Mouse (Mus musculus) gastrocnemius, postnatal 25 days (tissue): ENCODE data around the gene Mcl1. TPM values are rescaled to one million over a fixed set of nuclear protein-coding genes. Genes with fewer than 3 reads are reported as not detected.
"Not testable (repeated sequence)": the region's sequence is repeated elsewhere in the genome, so short reads cannot be mapped to it uniquely, and the experiment has no call there.

Experiments
- DNase-seq: peaks from one replicate; pipeline ENCODE4 v3.0.0; 2022
- total RNA-seq, 2 experiments: library from RNA; stranded (reverse); gene quantifications; 1 replicate in 1 of 2; 2 replicates in 1 of 2; pipeline ENCODE4 v1.2.3; 2021

Gene Mcl1
- total RNA-seq, 2 experiments from 2014 or later: 111 to 133 TPM

- DNase-seq: peak; percentile 42
Measured at GRCm38 (mm10) chr3:95686492-95687167, 28.0 kb downstream of the Mcl1 start.

- no peak for DNase-seq
Measured at GRCm38 (mm10) chr3:95687168-95687523, 28.6 kb downstream of the Mcl1 start.

- peak; percentile 88 for DNase-seq
Measured at GRCm38 (mm10) chr3:95687524-95688421, 29.2 kb downstream of the Mcl1 start, which contains the start of gene Adamtsl4. Adamtsl4 (minus strand) TSS chr3:95687917.

- peak; percentile 67 for DNase-seq
Measured at GRCm38 (mm10) chr3:95689171-95689915, 30.8 kb downstream of the Mcl1 start.

GRCm38 (mm10) chr3:95689940-95690339 lies 31.4 kb downstream of the Mcl1 start:
- no peak for DNase-seq

DNA sequence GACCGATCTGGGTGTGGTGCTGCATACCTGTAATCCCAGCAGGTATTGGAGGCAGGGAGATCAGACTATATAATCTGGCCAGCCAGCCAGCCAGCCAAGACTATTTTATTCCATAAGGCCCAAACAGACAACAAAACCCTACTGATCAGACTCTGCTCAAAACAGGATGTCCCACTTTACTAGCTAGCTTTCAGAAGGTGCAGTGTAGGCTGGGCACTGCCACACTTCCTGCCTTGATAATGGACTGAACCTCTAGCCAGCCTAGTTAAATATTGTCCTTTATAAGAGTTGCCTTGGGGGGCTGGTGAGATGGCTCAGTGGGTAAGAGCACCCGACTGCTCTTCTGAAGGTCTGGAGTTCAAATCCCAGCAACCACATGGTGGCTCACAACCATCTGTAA lies 32.0 kb downstream of the Mcl1 start:
- not testable (repeated sequence) for DNase-seq

GRCm38 (mm10) chr3:95692677-95693076 lies 34.1 kb downstream of the Mcl1 start:
- peak; percentile 66 for DNase-seq

- no peak for DNase-seq
Measured at GRCm38 (mm10) chr3:95693821-95694807, 35.5 kb downstream of the Mcl1 start.

DNA sequence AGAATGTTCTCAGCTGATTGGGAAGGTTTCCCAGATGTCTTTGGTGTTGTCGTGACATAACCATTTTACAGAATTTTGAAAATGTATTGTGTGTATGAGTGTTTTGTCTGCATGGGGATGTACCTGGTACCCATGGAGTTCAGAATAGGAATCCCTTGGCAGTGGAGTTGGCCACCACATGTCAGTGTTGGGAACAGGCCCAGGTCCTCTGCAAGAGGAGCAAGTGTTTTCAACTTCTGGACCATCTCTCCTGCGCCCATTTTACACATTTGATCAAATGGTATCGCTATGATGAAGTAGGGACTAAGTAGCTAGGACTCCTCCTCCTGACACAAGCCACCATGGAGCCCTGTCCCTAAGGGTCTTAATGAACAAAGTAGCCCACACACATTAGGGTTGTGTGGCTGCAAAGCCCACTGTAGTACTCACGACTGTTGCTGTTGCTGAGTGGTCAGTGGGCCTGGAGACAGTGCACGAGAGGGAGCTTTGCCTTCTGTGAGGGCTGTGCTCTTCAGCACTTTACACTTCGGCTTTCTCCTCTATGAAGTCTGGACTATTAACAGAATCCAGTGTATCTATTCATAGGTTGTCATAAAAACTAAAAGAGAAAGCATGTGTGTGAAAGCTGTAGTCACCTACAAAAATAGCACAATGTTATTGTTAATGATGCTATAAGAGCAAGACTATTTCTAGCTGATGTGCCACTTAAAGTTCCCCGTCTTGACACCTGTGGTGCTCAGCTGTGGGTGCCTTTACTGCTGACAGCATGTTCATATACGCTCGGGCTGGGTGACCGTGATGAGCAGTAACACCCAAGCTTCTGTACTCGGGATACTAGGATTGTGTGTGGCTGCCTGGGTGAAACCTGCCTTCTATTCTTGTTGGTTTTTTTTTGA lies 36.5 kb downstream of the Mcl1 start:
- DNase-seq: no peak

DNA sequence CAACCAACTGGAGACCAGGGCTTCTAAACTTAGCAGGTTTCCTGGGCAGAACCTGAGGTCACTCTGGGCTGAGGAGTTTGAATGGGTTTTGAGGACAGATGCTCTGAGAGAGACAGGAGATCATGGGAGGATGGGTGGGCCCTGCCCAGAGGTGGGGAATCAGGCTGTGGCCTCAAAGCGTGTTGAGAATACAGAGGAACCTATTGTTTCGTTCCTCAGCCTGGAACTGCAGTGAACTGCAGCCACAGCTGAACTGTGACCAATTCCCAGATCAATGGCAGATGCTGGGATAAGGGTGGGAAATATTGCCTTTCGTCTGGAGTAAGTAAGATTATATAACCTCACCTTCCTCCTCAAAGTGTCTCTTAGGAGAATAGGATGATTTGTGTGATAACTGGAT lies 37.2 kb downstream of the Mcl1 start:
- DNase-seq: no peak

GRCm38 (mm10) chr3:95696360-95696759 lies 37.8 kb downstream of the Mcl1 start:
- no peak for DNase-seq

DNA sequence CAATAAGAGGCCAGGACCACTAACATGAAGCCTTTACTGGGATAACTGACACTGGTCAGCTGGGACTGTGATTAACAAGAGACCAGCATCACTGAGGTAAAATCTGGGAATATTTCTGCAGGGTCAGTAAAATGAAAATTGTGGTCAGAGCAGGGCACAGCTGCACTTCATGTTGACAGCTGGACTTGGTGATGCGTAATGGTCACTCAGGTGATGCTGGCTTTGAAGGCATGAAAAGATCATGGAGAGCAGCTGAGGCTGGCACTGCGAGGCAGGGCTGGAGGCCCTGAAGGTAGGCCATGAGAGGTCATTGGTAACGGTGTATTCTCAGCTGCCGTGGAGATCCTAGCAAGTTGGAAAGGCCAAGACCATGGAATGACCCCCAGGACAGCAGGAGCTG lies 39.7 kb downstream of the Mcl1 start:
- no peak for DNase-seq

DNA sequence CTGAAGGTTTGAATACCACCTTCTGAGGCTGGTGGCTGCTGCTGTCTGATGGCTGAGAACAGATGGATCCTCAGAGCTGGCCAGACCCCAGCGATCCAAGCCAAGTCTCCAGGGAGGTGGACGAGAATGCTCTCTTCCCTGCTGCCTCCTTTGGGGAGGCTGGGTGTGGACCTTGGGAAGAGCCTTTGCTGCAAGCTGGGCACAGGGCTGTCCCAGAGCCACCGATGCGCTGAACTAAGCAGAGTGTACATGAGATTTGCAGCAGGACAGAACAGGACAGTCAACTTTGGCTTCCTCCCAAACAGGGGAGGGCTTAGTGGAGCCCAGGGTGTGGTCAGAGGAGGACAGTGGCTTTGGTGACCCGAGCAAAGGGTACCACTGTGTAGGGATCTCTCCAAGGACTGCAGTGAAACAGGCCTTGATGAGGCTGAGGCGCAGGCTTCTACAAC lies 41.7 kb downstream of the Mcl1 start:
- DNase-seq: peak; percentile 63

DNA sequence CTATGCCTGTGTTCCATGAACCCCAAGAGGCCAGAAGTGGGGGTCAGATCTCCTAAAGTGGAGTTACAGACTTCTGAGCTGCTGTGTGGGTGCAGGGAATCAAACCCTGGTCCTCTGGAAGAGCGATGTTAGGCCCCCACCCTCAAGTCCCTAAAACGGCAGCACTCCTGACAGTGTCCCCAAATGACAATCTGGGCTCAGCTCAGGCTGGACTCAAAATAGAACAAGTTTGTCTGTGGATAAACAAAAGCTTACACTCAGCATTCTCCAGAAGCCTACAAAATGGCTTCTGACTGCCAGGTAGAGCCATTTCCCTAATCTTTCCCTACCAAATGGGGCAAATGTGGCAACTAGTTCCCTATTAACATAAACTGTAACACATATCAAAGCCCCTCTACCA lies 42.5 kb downstream of the Mcl1 start:
- DNase-seq: no peak

DNA sequence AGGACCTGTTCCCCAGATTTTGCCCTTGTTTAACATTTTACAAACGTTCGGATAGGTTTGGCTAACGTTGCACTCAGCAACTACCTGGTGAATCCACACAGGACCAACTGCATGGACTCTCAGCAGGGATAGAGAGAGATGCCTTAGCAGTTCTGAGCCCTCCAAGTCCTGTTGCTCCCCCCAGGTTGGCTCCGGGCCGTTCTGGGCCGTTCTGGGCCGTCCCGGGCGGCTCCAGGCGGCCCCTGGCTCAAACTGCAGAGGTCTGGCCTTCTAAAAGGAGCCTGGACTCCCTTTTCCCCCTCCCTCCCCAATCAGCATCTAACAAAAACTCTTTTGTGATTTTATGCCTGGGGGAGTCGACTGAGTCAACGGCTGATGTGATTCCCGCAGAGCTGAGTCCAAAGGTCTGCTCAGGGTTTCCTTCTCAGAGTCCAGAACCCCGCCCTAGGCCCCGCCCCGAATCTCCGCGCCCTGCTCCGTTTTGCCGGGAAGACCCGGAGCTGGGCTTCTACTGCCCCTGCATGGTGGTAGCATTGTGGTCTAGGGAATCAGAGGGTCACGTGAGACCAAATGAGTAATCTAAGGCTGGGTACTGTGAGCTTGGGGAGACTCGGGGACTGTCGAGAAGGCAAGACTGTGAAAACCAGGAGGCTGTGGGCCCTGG lies 43.4 kb downstream of the Mcl1 start:
- DNase-seq: peak; percentile 85

DNA sequence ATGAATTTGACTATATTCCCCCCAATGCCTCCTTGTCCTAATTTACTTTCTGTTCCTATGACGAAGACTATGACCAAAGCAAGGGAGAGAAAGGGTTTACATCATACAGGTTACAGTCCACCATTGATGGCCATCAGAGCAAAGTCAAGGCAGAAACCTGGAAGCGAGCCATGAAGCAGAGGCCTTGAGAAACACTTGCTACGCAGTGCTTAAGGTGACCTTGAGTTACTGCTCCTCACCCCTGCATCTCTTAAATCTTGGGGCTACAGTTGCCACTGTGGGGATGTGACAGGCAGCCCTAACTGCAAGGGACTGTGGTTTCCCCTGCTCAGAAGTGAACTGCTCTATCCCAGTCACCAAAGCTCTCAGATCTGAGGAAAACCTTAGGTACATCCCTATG lies 44.7 kb downstream of the Mcl1 start:
- no peak for DNase-seq

DNA sequence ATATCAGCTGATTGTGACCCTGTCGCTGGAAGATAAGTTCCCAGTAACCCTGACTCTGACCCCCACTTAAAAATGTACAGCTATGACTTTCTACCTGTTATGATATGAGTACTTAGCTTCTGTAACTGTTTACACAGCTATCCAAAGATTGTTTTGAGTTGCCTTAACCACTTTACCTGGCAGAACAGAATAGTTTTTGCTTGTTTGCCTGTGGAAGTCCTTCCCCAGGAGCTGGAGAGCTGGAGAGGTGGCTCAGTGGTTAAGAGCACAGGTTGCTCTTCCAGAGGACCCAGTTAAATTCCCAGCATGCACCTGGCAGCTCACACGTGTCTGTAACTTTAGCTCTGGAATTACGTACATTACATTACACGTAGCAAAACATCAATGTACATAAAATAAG lies 46.0 kb downstream of the Mcl1 start:
- no peak for DNase-seq

- no peak for DNase-seq
Measured at GRCm38 (mm10) chr3:95706273-95706672, 47.7 kb downstream of the Mcl1 start.

DNA sequence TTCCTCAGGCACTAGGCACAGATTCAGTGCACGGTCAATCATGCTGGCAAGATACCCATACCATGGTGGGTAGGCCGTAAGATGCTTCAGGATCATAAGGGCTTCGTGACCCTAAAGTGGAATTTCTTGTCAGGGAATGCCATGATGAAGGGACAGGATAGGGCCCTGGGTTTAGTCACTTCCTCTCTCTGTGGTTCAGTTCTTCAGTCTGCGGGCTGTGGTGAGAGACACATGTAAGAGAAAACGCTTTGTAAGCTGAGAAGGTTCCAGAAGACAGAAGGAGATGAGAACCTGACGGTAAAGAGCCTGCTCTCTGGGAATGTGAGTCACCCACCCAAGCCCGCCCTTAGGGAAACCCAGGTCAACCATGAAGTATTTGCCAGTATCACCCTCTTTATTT lies 48.9 kb downstream of the Mcl1 start:
- DNase-seq: no peak

- no peak for DNase-seq
Measured at GRCm38 (mm10) chr3:95709044-95709443, 50.5 kb downstream of the Mcl1 start.
